Mouse (Mus musculus) 3T3-L1 (cell line): Measurements from ENCODE around the gene Olfr231.

Experiments
- DNase-seq: peaks from one replicate; pipeline ENCODE4 v3.0.0-alpha.2; 2015; ENCODE audit warnings: low read depth, low spot score

Olfr231 gene

DNA sequence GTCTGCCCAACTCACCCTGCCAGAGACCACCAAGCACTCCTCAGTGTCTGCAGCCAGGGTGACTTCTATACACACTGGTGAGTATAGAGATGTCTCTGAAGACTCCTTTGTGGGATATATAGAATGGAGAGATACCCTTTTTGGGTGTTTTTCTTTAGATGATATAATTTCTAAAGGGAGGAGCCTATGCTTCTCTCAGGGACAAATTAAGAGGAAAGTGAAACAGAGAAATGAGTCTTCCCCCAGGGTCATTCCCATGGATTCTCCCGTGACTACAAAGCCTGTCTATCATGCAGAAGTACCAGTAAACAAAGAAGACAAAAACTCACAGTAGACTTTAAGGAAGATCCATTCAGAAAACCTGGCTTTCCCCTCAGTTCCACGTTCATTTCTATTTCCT is at the start of gene Olfr231:
Olfr231 (minus strand) TSS at position 101 of the 400 bp plus-strand sequence.
- DNase-seq: no peak

DNA sequence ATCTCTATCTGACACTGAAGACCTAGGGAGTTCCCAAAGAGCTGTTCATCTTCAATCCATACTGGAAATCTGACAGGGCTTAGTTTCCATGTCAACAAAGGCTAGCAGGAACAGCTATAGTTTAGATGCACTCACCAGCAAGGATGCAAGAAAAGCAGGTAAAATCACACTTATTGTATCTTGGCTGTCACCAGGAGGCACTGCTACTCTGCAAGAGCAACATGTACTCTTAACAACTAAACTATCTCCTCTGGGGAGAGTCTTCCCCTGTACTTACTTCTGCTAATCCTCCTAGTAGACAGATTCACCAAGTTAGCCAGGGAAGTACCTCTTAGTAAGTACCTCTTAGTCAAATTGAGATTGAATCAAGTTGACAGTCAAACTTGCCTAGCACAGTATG is 48.1 kb upstream of the Olfr231 start:
- peak; percentile 6 for DNase-seq

DNA sequence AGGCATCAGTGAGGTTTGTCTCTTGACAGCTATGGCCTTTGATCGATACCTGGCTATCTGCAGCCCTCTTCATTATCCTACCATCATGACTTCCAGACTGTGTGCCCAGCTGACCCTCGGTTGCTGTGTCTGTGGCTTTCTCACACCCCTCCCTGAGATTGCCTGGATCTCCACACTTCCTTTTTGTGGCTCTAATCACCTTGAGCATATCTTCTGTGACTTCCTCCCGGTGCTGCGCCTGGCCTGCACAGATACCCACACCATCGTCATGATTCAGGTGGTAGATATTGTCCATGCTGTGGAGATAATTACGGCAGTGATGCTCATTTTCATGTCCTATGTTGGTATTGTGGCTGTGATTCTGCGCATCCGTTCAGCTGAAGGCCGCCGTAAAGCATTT is 38.1 kb upstream of the Olfr231 start:
- no peak for DNase-seq

GRCm38 (mm10) chr1:174158512-174158911 is 37.5 kb upstream of the Olfr231 start:
- DNase-seq: no peak

DNA sequence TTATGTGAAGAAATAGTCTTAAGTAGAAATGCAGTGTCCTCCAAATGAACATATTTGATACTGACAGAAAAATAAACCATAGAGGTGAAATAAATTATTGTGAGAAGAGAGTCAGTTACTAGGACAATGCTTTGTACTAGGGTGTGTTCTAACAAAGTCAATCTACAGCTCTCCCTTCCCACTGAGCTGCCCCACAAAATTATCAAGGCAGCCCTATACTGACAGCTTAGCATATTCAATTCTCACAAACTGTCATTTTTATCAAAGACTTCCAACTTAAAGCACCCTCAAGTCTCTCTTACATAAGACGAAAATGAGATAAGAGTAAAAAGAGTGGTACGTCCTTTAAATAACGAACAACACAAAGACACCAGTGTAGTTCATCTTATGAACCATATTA is 36.7 kb upstream of the Olfr231 start:
- DNase-seq: no peak

- no peak for DNase-seq
Measured at GRCm38 (mm10) chr1:174155333-174155732, 34.4 kb upstream of the Olfr231 start, which contains the start of gene Olfr420. TSS of gene Olfr420 (plus strand) at chr1:174155633.

- DNase-seq: no peak
Measured at GRCm38 (mm10) chr1:174149289-174149688, 28.3 kb upstream of the Olfr231 start.

GRCm38 (mm10) chr1:174146696-174147095 is 25.7 kb upstream of the Olfr231 start:
- no peak for DNase-seq

GRCm38 (mm10) chr1:174141384-174141783 is 20.4 kb upstream of the Olfr231 start:
- no peak for DNase-seq

GRCm38 (mm10) chr1:174131999-174132398 is 11.0 kb upstream of the Olfr231 start:
- DNase-seq: no peak

DNA sequence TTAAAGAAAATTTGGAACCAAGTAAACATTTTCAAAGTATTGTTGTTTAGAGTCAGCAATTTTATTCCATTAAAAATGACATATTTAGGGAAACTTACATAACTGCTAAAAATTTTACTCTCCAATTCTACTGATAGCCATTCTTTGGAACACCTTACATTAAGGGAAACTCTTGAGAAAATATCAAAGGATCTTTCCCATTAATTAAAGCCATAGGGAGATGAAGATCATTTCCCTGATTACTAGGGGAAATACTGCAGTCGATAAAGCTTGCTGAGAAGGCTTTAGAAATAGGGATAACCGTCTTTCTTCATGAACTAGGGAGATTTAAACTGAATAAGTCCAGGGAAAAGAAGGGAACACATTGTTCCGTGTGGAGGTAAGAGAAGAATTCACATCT is 10.3 kb upstream of the Olfr231 start, which contains the start of gene Olfr424:
Olfr424 (plus strand) TSS at position 301 of the 400 bp plus-strand sequence.
- DNase-seq: no peak

GRCm38 (mm10) chr1:174103735-174104134 is 17.2 kb downstream of the Olfr231 start:
- DNase-seq: peak; percentile 54

- DNase-seq: no peak
Measured at GRCm38 (mm10) chr1:174096591-174096990, 24.4 kb downstream of the Olfr231 start, which contains the start of gene Olfr427. TSS of gene Olfr427 (plus strand) at chr1:174096891.

DNA sequence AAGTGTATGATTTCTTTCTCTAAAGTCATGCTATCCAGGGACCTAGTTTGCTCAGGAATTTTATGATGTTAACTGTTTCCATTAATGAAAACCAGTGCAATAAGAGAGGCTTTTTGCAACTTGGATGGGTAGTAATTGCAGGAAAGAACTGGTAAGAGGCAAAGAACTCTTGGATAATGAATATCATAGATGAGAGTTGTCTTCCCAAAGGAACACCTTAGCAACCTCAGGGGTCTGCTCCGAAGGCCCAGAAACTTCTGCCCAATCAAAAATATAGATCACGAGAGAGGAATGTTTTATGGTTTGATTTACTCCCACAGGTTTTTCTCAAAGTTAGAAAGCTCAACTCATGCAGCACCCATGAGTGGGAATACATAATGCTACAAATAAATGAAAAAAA is 36.9 kb downstream of the Olfr231 start, which contains the start of gene Olfr429:
Olfr429 (plus strand) TSS at position 301 of the 400 bp plus-strand sequence.
- no peak for DNase-seq

GRCm38 (mm10) chr1:174066305-174066704 is 54.7 kb downstream of the Olfr231 start, which contains the start of gene Olfr430:
TSS of gene Olfr430 (plus strand) at chr1:174066605.
- DNase-seq: no peak
